Mouse (Mus musculus) thymus, adult 2 months (tissue): ENCODE measurements at regions not wholly inside any gene's neighbourhood (a gene's known extent, or its start where the extent isn't known, plus 50 kb on each side); places are given as distances from the start of the nearest gene placed in this dataset.

Source experiments
- CTCF ChIP-seq: fragments of 200-500 bp; IDR thresholded peaks from 2 replicates; pipeline ENCODE4 v1.5.1; 2012; ENCODE audit warnings: mild to moderate bottlenecking, control low read depth, low read length, moderate library complexity, borderline replicate concordance; ENCODE audit not compliant: control insufficient read depth, poor library complexity, insufficient read depth; ENCODE audit errors: extremely low read depth
- POLR2A ChIP-seq: fragments of 200-500 bp; IDR thresholded peaks from 2 replicates; pipeline ENCODE4 v1.6.1; 2012; ENCODE audit warnings: mild to moderate bottlenecking, low read length, control low read depth, moderate library complexity; ENCODE audit not compliant: control insufficient read depth, poor library complexity, insufficient read depth; ENCODE audit errors: extremely low read depth

GRCm38 (mm10) chr6:117102693-117103092 lies 65.6 kb upstream of the Cxcl12 start:
- no peak for TF ChIP-seq CTCF
- TF ChIP-seq POLR2A: no peak
